Mouse (Mus musculus) liver, embryonic 15.5 days (tissue): Measurements from ENCODE around the gene Ren1. TPM values are rescaled to one million over a fixed set of nuclear protein-coding genes. Genes with fewer than 3 reads are reported as not detected.

Source experiments
- ATAC-seq: fragments of 200-750 bp; cut with Nextera tagmentation; 2 replicates; pipeline ENCODE4 v1.8.0; 2017; ENCODE audit warnings: moderate number of reproducible peaks, mild to moderate bottlenecking, moderate library complexity; ENCODE audit not compliant: insufficient read depth
- H3K27ac ChIP-seq: fragments of 300-500 bp; sonication (generic); replicated peaks from 2 replicates; pipeline ENCODE4 v1.5.1; 2015; ENCODE audit warnings: mild to moderate bottlenecking, inconsistent platforms
- H3K27me3 ChIP-seq: fragments of 300-500 bp; sonication (generic); 2 replicates; pipeline ENCODE4 v1.6.1; 2015; ENCODE audit warnings: mild to moderate bottlenecking, inconsistent platforms
- H3K36me3 ChIP-seq: fragments of 300-500 bp; sonication (generic); replicated peaks from 2 replicates; pipeline ENCODE4 v1.6.1; 2015; ENCODE audit warnings: moderate library complexity, mild to moderate bottlenecking, inconsistent platforms
- H3K4me1 ChIP-seq: fragments of 300-500 bp; sonication (generic); replicated peaks from 2 replicates; pipeline ENCODE4 v1.6.1; 2015; ENCODE audit warnings: inconsistent platforms
- H3K4me2 ChIP-seq: fragments of 300-500 bp; sonication (generic); 2 replicates; pipeline ENCODE4 v1.6.1; 2015; ENCODE audit warnings: moderate library complexity, mild to moderate bottlenecking, inconsistent platforms
- H3K4me3 ChIP-seq: fragments of 300-500 bp; sonication (generic); replicated peaks from 2 replicates; pipeline ENCODE4 v1.5.1; 2015; ENCODE audit warnings: mild to moderate bottlenecking, inconsistent platforms
- H3K9ac ChIP-seq: fragments of 300-500 bp; sonication (generic); 2 replicates; pipeline ENCODE4 v1.6.1; 2015; ENCODE audit warnings: moderate library complexity, mild to moderate bottlenecking, inconsistent platforms
- H3K9me3 ChIP-seq: fragments of 300-500 bp; sonication (generic); replicated peaks from 2 replicates; pipeline ENCODE4 v1.6.1; 2016; ENCODE audit warnings: inconsistent platforms
- WGBS: fragments of 180-500 bp; shearing (Covaris S2); methylation state at CpG from one replicate; pipeline ENCODE4 v1.1.7; 2015; ENCODE audit warnings: mixed read lengths; ENCODE audit not compliant: insufficient replicate concordance; 5-methylcytosine and 5-hydroxymethylcytosine counted together
- polyA plus RNA-seq: library from polyadenylated mRNA; unstranded; fragments of >200 nt; fragmentation: Nextera tagmentation; extraction: Ambion mirVana; gene quantifications from 2 replicates; pipeline ENCODE4 v1.2.1, GENCODE M21; 2015

Gene Ren1
- polyA plus RNA-seq, 1 experiment from 2014 or later = 0.66 TPM

DNA sequence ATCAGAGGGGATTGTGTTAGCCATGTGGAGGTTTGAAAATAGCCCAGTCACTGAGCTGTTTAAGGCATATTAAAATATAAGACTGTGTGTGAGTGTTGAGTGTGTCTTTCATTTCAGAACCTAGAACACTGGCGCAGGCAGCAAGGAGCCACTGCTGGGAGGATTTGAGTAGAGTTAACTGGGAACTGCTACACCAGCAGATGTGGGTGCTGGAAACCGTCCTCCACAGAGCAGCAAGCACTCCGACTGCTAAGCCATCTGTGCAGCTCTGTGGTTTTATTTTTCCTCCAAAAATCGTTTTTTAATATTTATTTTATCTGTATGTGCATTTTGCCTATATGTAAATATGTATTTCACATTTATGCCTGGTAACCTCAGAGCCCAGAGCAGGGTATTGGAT, 44.4 kb downstream of the Ren1 start:
- Histone ChIP-seq H3K27me3 (no peaks in the 10 kb centered on the region), H3K9me3 (no peaks in the 10 kb centered on the region), H3K4me1 (0 out of 2 replicates have a peak, but pooled peaks cover 2% of the 10 kb centered on the region), H3K4me2 (no peak overlapping the region), H3K27ac (no peak overlapping the region), H3K4me3 (no peak overlapping the region), H3K9ac (no peak overlapping the region), H3K36me3 (no peaks in the 10 kb centered on the region)
- ATAC-seq = no peak
- WGBS = 49% methylated on average over 4 of the region's 4 CpGs

DNA sequence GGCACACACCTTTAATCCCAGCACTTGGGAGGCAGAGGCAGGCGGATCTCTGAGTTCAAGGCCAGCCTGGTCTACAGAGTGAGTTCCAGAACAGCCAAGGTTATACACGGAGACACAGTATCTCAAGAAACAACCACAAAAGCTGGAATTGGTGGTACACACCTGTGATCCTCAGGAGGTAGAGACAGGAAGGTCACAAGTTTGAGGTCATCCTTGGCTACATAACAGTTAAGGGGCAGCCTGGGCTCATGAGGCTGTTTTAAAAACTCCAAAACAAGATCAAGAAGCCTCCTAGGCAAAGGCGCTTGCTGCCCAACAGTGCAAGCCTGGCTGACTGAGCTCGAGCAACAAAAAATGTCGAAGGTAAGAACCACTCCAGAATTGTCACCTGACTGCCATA, 46.4 kb downstream of the Ren1 start:
- no peak overlapping the region for H3K27ac ChIP-seq
- no peaks in the 10 kb centered on the region for H3K9me3 ChIP-seq
- ATAC-seq = no peak
- no peaks in the 10 kb centered on the region for H3K27me3 ChIP-seq
- no peak overlapping the region for H3K4me3 ChIP-seq
- H3K36me3 ChIP-seq = no peaks in the 10 kb centered on the region
- no peak overlapping the region for H3K9ac ChIP-seq
- H3K4me1 ChIP-seq = 0 out of 2 replicates have a peak, but pooled peaks cover 2% of the 10 kb centered on the region
- H3K4me2 ChIP-seq = no peak overlapping the region
- WGBS = 70% methylated on average over 5 of the region's 5 CpGs

DNA sequence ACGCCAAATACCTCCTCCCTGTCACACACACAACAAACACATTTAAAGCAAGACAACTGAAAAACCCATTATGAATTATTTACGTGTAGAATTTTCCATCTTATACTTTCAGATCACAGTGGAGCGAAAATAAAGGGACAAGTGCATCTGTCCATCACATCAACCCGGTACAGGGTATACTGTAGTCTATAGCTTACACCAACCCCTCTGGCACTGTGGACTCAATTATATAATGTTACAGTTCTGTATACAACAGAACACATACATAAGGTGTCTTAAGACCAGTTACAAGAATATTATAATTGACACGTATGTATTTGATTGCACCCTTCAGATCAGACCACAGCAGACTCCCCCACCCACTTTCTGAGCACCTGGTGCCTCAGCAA, 46.8 kb downstream of the Ren1 start:
- Histone ChIP-seq H3K27me3 (no peaks in the 10 kb centered on the region), H3K36me3 (no peaks in the 10 kb centered on the region), H3K9me3 (no peaks in the 10 kb centered on the region), H3K9ac (no peak overlapping the region), H3K4me3 (no peak overlapping the region), H3K4me2 (no peak overlapping the region), H3K27ac (no peak overlapping the region), H3K4me1 (0 out of 2 replicates have a peak, but pooled peaks cover 2% of the 10 kb centered on the region)
- WGBS = 62% methylated on average over 5 of the region's 5 CpGs
- ATAC-seq = no peak

GRCm38 (mm10) chr1:133397483-133398237, 47.4 kb downstream of the Ren1 start:
- Histone ChIP-seq H3K36me3 (no peaks in the 10 kb centered on the region), H3K4me3 (no peak overlapping the region), H3K27me3 (no peaks in the 10 kb centered on the region), H3K27ac (no peak overlapping the region), H3K4me1 (0 out of 2 replicates have a peak, but pooled peaks cover 2% of the 10 kb centered on the region), H3K9me3 (no peaks in the 10 kb centered on the region), H3K9ac (no peak overlapping the region), H3K4me2 (no peak overlapping the region)
- ATAC-seq = no peak
- 28% methylated on average over 17 of the region's 17 CpGs for WGBS

- WGBS = 26% methylated on average over 13 of the region's 13 CpGs
- Histone ChIP-seq H3K9me3 (no peaks in the 10 kb centered on the region), H3K36me3 (no peaks in the 10 kb centered on the region), H3K27ac (no peak overlapping the region), H3K9ac (no peak overlapping the region), H3K4me3 (no peak overlapping the region), H3K27me3 (no peaks in the 10 kb centered on the region), H3K4me2 (no peak overlapping the region), H3K4me1 (0 out of 2 replicates have a peak, but pooled peaks cover 2% of the 10 kb centered on the region)
- ATAC-seq = no peak
Measured at GRCm38 (mm10) chr1:133400014-133400725, 49.9 kb downstream of the Ren1 start.

DNA sequence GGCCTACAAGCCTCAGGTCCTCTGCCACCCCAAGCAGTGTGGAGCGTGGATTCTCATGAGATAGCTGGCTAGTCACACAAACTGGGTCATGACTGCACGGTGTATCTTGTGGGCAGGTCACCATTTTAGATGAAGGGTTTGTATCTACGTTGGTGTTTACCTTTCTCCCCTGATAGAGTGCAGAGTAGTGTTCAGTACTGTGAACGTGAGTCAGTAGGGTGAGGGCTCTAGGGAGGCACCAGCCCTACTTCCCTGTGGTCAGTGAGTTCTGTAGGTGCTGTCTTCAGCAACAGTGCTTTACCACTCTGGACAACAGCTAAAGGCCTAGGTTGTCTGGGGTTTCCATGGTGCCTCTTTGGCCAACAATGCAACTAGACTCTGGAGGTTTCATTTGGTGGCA, 53.7 kb downstream of the Ren1 start:
- Histone ChIP-seq H3K27me3 (no peaks in the 10 kb centered on the region), H3K4me1 (peaks cover 10% of the 10 kb centered on the region), H3K4me2 (no peak overlapping the region), H3K9me3 (no peaks in the 10 kb centered on the region), H3K9ac (no peak overlapping the region), H3K27ac (no peak overlapping the region), H3K4me3 (no peak overlapping the region), H3K36me3 (no peaks in the 10 kb centered on the region)
- 54% methylated on average over 4 of the region's 4 CpGs for WGBS
- ATAC-seq = no peak

- Histone ChIP-seq H3K9ac (no peak overlapping the region), H3K27me3 (no peaks in the 10 kb centered on the region), H3K4me1 (peaks cover 14% of the 10 kb centered on the region), H3K36me3 (no peaks in the 10 kb centered on the region), H3K4me2 (no peak overlapping the region), H3K27ac (no peak overlapping the region), H3K4me3 (no peak overlapping the region), H3K9me3 (no peaks in the 10 kb centered on the region)
- ATAC-seq = no peak
- 55% methylated on average over 7 of the region's 7 CpGs for WGBS
Measured at GRCm38 (mm10) chr1:133406614-133407013, 56.3 kb downstream of the Ren1 start.

DNA sequence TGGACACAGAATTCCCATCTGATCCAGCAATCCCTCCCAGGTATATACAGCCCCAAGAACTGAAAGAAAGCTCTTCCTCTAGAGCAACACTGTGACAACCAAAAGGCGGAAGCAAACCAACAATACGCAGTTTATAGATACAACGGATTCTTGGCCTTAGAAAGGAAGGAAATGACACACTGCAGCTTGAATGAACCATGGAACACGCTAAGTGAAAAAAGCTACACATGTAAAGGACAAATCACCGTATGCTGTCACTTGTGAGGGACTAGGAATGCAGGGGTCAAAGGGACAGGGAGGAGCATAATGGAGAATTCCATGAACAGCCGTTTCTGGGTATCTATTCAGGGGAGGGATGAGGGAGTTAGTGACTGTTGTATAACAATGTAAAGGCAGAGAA, 57.1 kb downstream of the Ren1 start:
- no peaks in the 10 kb centered on the region for H3K9me3 ChIP-seq
- 50% methylated on average over 6 of the region's 6 CpGs for WGBS
- no peak overlapping the region for H3K4me3 ChIP-seq
- no peaks in the 10 kb centered on the region for H3K27me3 ChIP-seq
- no peak for ATAC-seq
- H3K27ac ChIP-seq = no peak overlapping the region
- H3K9ac ChIP-seq = no peak overlapping the region
- no peak overlapping the region for H3K4me2 ChIP-seq
- no peaks in the 10 kb centered on the region for H3K36me3 ChIP-seq
- H3K4me1 ChIP-seq = peaks cover 14% of the 10 kb centered on the region

- 62% methylated on average over 9 of the region's 9 CpGs for WGBS
- H3K4me3 ChIP-seq = no peak overlapping the region
- peak overlapping the region; percentile 27; the same call in 1 of the 2 replicates for H3K4me2 ChIP-seq
- H3K27ac ChIP-seq = no peak overlapping the region
- H3K9me3 ChIP-seq = no peaks in the 10 kb centered on the region
- no peak overlapping the region for H3K9ac ChIP-seq
- H3K36me3 ChIP-seq = no peaks in the 10 kb centered on the region
- peaks cover 20% of the 10 kb centered on the region for H3K4me1 ChIP-seq
- H3K27me3 ChIP-seq = no peaks in the 10 kb centered on the region
- no peak for ATAC-seq
Measured at GRCm38 (mm10) chr1:133408321-133408720, 58.0 kb downstream of the Ren1 start.

DNA sequence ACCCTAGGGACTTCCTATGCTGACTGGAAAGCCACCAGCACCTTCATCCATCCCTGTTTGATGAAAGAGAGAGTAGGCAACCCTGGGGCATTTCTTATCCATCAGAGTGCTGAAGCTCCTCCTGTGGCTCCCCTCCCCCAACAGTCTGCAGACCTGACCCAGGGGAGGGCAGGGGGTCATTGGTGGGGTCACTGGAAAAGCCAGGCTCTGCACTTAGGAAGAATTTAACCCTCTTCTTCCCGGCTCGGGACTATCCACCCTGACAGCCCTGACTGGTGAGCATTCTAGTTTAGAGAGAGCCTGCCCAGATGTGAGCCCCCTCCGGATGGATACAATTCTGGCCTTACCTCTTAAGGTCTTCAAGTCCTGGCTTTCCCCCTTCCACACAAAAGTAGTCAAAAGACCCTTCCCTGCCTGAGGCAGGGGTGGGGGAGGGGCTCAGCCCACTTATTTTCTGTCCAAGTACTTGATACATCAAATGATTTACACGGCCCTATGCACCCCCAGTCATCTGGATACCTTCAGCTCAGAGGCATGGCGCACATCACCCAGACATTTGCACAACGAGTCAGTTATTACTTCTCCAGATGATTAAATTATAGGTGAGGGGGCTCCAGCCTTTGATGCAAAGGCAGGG, 58.7 kb downstream of the Ren1 start:
- ATAC-seq = 0 out of 2 replicates have a peak, but pooled peaks have one; percentile 30
- no peak overlapping the region for H3K27ac ChIP-seq
- H3K9ac ChIP-seq = no peak overlapping the region
- no peaks in the 10 kb centered on the region for H3K27me3 ChIP-seq
- H3K4me1 ChIP-seq = peaks cover 20% of the 10 kb centered on the region
- no peaks in the 10 kb centered on the region for H3K36me3 ChIP-seq
- H3K9me3 ChIP-seq = no peaks in the 10 kb centered on the region
- H3K4me2 ChIP-seq = peak overlapping the region; percentile 27; the same call in 1 of the 2 replicates
- WGBS = 53% methylated on average over 6 of the region's 6 CpGs
- no peak overlapping the region for H3K4me3 ChIP-seq

DNA sequence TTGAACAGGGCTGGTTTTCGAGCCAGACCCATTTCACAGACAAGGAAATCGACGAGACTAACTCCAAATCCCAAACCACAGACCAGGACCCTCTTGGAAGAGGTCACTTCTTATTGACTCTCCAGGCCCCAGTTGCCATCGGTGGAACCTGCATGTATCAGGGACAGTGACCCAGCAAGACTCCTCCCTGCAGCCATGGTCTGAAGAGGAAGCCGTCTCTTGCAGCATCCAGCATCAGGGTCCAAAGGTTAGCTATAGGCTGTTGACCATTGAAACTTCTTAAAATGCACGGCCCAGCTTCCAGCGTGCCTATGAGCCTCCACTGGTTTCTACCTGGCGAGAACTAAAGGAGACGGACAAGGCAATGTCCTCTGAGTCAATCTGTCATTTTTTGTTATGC, 59.5 kb downstream of the Ren1 start:
- no peaks in the 10 kb centered on the region for H3K27me3 ChIP-seq
- ATAC-seq = no peak
- H3K36me3 ChIP-seq = no peaks in the 10 kb centered on the region
- no peak overlapping the region for H3K4me3 ChIP-seq
- H3K9me3 ChIP-seq = no peaks in the 10 kb centered on the region
- H3K9ac ChIP-seq = no peak overlapping the region
- H3K27ac ChIP-seq = no peak overlapping the region
- peaks cover 20% of the 10 kb centered on the region for H3K4me1 ChIP-seq
- 59% methylated on average over 9 of the region's 9 CpGs for WGBS
- H3K4me2 ChIP-seq = no peak overlapping the region
